Mouse (Mus musculus): Measurements from ENCODE around the gene Mpdu1.

The Mpdu1 gene

DNA sequence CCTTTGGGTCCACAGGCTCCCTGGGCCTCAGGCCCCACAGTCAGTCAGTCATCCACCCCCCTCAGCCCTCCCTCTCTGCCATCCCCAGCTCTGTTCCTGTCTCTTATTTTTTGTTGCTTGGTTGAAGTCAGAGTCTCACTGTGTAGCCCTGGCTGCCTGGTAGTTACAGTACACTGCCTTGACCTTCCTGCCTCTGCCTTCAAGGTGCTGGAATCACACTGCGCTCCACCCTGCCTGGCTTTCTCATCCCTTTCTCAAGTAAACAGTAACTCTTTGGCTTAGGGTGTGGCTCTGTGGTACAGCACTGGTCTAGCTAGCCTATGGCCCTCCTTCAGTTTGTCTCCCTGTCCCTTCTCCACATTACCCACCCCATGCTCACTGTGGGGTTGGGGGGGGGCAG is 27.4 kb upstream of the Mpdu1 start:
- DNase-seq (ENCODE audit: low spot score), result no peak

DNA sequence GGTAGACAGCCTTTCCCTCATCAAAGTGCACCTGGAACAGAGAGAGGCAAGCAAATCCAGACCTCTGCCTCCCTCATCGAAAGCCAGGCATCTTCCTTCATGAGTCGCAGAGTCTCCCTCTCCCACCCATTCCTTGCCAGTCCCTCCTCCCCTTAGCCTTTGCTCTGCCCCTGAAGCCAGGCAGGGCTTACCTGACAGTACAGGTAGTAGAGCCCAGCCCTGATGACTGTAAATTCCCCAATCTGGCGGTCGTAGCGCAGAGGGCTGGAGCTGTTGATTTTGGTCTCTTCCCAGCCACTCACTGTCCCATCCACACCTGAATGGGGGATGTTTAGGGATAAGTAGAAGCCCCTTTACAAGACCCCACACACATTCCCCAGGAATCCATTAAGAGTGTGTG is 24.6 kb upstream of the Mpdu1 start:
- DNase-seq (ENCODE audit: low spot score), result no peak

DNA sequence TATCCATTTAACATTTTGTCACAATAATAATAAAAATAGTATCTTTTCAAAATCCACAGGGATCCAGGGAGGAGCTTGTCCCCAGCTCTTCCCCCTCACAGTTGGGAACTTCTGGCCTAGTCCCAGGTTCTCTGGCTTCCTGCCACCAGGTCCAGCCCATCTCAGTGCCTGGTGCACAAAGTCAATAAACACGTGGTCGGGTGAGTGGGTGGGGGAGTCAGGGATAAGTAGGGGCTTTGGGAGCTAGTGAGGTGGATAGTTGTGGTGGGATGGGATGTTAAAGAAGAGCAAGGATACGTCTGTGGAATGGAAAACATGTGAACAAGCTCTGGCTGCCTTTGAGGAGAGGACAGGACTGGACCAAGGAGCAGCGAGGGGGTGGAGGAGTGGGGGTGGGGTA is 23.9 kb upstream of the Mpdu1 start:
- DNase-seq (ENCODE audit: low spot score), result peak; percentile 88

DNA sequence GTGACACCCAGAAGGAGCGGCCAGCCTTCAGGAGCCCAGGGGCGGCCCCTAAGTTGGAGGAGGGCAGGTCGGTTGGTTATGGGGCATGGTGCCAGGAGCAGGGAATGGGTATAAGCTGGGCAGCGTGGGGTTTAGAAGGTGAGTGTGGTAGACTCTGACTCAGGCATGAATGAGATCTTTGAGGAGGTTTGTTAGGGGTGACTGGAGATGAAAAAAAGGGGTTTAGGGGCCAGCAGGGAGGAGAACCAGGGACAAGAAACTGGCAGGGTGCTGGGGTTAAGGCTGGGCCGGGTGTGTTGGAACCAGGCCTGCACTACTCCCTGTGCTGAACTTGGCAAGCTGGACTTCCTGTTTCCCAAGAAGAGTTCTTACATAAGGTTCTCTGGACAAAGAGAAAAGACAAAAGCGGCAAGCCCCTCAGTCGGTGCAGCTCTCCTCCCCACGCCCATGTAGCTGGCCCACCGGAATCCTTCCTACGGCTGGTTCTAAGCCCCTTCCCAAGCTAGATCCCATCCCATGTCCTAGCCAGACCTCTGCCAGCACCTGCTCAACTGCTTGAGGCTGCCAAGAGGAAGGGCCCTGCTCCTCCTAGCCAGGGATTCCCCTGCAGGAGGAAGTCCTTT is 23.2 kb upstream of the Mpdu1 start, which contains the start of gene Tnfsf13:
TSS of gene Tnfsf13 (minus strand) at position 259 of the 623 bp plus-strand sequence.
- DNase-seq (ENCODE audit: low spot score), result peak; percentile 77

DNA sequence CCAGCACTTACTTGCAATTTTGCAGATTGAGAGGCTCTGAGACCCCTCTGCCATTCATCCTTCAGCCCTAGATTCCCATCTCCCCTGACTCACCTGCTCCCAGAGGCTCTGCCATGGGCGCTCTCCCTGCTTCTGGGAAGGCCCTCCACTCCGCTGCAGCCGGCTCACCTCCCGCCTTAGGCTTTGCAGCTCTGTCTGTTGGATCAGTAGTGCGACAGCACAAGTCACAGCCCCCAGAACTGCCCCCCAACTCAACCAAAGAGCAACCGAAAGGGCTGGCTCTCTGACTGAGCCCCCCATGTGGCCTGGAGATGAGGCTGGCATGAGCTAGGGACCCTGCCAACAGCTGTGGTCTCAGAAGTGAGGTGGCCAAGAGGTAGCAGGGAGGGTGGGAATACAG is 22.5 kb upstream of the Mpdu1 start:
- DNase-seq (ENCODE audit: low spot score), result no peak

DNA sequence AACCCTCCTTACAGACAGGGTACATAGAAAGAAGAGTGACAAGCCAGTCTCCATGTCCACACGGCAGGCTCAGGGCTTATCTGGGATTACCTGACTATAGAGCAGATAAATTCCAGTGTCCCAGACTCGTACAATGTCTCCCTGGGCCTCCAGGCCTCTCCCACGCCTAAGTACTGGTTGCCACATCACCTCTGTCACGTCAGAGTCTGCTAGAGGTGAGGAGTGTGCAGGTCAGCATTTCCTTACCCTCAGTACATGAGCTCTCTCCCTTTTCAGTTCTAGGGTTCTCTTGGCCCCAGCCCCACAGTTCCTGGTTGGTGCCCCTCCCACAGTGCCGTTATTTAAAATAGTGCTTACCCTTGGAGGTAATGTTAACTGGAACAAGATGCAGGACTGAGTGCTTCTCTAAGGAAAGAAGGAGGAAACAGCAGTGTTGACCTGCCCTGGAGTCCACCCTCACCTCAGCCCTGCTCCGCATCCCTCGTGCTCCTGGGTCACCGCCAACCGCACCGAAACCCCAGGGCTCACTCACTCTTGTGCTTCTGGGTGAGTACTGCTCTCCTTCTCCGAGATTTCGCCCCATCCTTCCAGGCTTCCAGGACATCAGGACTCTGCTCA is 21.8 kb upstream of the Mpdu1 start:
- no peak for DNase-seq (ENCODE audit: low spot score)

DNA sequence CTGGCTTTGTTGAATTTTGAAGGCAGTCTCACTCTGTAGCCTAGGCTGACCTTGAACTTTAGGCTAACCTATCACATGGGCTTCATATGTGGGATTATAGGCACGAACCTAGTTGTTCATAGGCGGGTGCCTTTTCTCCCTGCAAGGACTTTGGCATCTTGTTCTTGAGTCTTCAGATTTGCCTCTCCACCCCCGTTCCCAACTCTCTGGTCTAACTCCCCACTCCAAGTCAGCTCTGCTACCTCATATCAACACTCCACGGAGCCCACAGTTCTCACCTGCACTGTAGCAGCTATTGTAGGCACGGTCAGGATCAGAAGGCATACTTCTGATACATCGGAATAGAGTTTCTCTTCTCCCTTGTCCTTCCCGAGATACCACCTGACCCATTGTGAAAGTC is 21.1 kb upstream of the Mpdu1 start:
- no peak for DNase-seq (ENCODE audit: low spot score)

DNA sequence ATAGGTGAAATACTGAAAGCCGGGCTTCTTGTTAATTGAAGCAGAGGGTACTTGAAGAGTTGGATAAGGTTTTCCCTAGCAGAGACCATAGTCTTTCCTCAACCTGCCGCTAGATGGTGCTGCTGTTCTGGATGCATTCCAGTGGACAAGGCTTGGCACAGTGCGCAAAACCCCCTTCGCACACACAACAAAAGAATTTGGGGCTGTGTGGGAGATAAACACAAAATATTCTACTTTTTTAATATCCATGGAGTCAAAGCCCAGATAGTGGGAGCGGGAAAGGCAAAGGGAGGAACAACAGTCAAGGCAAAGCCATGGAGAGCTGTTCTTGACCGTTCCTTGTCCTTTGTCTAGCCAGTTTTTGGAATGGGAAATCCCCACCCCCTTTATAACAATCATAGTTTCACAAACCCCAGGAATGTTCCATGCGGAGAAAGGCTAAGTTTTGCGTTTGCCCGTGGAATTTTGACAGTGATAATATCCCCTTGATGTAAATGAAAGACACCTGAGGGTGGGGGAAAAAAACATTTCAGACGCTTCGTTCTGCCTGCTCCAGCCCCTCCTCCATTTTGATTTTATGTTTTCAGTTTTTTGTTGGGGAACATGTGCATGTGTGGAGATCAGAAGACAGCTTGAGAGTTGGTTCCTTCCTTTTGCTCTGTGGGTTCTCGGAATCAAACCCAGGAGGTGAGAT is 20.5 kb upstream of the Mpdu1 start:
- peak; percentile 91 for DNase-seq (ENCODE audit: low spot score)

DNA sequence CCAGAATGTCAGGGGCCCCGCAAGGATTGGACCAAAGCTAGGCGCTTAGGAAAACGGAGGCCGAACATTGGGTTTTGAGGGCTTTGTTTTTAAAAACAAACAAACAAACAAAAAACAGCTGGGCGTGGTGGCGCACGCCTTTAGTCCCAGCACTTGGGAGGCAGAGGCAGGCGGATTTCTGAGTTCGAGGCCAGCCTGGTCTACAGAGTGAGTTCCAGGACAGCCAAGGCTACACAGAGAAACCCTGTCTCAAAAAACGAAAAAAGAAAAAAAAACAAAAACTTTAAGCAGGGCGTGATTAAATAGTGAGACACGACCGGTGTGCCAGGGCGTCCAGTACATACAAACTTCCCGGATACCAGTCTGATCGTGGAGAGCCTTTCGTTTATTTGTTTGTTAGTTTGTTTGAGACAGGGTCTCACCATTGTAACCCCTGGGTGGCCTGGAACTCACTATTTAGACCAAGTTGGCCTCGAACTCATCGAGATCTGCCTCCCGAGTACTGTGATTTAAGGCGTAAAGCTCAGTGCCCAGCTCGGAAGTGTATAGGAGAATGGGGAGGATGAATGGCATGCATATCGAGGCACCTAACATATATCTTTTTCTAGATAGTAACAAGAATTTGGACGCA is 19.9 kb upstream of the Mpdu1 start:
- no peak for DNase-seq (ENCODE audit: low spot score)

DNA sequence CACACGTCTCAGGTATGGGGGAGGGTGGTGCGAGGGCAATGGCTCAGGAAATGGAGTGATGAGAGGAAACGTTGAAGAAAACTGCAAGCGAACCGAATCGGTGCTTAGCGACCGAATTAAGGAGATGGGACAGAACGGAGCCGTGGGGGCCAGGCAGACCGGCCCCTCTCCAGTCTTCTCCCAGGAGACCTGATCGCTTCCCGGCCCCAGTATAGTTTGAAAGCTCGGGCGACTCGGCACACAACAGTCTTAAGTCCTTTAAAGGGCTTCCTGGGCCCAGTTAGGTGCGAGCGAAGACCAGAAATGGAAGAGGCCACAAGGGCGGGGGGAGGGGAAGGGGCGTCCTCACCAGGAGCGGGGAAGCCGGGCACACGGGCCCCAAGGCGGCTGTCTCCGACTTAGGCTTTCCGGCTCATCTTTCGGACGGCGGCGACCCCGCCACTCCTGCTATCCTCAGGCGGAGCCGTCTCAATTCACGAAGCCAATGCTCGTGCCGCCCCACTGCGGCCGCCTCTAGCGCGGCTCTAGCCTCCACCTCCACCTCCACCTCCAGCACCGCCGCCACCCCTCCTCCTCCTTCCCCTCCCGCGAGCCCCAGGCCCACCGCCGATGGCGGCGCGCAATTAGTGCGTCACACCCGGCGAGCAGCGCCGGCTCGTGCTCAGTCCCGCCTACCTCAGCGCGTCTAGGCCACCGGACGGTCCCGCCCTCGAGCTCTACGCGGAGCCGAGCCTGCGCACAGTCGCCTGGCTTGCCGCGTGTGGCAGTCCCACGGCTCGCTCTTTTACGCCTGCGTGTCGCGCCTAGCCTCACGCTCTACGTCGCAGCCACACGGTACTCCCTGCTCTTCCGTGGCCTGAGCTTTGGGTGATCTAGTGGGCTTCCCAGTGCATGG is 19.1 kb upstream of the Mpdu1 start, which contains the start of gene Senp3:
TSS of gene Senp3 (minus strand) at position 771 of the 895 bp plus-strand sequence.
- peak; percentile 96 for DNase-seq (ENCODE audit: low spot score)

DNA sequence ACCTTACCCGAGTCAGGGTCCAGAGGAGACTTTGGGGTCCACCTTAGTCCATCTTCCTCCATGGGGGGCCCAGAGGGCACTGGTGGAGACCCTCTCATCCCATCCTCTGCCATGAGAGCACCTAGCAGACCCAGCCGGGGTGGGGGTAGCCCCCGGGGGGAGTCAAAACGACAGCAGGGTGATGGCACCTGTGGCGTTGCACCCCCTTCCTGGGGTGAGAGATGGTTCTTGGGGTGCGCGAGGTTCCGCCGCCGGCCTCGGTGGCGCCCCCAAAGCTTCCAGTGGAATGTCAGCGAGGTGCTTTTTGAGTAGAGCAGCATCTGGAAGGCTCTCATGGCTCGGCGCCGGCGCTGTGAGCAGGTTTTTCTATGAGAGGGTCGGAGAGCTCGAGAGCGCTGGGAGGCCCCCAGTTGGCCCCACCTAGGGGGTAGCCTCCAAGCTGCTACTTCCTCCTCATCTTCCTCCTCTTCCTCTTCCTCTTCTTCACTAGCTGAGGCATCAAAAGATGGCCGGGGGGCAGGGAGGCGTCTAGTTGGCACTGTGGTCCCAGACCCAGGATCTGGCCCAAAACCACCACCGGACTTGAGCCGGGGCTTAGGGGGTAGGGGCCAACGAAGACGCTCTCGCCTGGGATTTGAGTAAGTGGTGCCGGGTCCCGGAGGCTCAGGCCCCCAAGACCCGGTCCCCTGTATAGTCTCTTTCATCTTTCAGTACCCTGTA is 17.9 kb upstream of the Mpdu1 start:
- DNase-seq (ENCODE audit: low spot score), result no peak

DNA sequence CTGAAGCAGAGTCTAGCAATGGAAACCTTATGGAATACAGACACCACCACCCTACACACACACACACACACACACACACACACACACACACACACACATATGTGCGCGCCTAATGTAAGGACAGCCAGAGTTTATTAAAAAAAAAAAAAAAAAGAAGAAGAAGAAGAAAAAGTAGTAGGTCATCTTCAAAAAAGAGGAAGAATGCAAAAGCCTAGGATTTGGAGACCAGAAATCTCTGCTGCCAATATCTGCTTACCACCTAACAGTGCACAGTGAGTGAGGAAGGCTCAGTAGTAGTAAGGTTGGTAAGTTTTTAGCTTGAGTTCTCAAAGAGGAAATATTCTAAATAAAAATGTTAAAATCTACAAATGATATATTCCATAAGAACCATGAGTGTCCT is 16.7 kb upstream of the Mpdu1 start:
- DNase-seq (ENCODE audit: low spot score), result no peak

DNA sequence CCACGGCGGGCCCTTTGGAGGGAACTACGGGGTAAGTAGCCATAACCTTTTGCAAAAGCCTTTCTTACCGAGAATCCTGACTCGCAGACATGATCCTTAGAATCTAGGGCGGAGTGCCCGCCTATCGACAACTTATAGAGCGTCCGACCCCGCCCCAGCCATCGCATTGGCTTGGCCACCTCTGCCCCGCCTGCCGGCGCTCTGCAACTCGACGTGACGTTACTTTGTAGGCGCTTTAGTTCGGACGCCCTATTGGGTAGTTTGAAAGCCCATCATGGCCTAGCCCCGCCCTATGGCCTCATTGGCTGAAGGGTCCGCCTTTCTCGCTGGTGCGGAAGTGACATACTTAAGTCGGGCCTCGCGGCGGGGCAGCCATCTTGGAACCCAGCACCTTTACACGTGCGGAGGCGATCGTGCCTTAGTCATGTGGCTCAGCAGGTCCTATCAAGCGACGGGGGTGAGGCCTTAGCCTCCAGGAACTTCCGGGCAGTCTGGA is 9.8 kb upstream of the Mpdu1 start, which contains the start of gene Eif4a1:
TSS of gene Eif4a1 (minus strand) at position 213 of the 496 bp plus-strand sequence.
- peak; percentile 100 for DNase-seq (ENCODE audit: low spot score)

DNA sequence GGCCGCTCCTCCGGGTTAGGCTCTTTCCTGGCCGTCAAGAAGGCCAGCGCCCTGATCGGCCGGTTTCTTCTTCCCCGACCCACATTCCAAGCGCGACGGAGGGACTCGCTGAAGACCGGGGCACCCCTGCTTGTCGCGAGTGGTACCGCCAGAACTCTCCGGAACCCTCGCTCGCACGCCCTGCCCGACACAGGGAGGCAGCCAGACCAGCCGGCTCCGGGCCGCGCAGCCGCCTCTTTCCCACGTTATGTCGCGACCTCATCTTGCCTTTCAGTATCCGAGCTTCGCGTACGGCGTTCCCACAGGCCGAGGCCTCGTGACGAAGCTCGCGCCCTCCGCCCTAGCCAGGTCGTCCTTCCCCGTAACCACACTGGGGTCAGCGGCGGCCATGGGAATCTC is 9.3 kb upstream of the Mpdu1 start:
- DNase-seq (ENCODE audit: low spot score), result no peak

DNA sequence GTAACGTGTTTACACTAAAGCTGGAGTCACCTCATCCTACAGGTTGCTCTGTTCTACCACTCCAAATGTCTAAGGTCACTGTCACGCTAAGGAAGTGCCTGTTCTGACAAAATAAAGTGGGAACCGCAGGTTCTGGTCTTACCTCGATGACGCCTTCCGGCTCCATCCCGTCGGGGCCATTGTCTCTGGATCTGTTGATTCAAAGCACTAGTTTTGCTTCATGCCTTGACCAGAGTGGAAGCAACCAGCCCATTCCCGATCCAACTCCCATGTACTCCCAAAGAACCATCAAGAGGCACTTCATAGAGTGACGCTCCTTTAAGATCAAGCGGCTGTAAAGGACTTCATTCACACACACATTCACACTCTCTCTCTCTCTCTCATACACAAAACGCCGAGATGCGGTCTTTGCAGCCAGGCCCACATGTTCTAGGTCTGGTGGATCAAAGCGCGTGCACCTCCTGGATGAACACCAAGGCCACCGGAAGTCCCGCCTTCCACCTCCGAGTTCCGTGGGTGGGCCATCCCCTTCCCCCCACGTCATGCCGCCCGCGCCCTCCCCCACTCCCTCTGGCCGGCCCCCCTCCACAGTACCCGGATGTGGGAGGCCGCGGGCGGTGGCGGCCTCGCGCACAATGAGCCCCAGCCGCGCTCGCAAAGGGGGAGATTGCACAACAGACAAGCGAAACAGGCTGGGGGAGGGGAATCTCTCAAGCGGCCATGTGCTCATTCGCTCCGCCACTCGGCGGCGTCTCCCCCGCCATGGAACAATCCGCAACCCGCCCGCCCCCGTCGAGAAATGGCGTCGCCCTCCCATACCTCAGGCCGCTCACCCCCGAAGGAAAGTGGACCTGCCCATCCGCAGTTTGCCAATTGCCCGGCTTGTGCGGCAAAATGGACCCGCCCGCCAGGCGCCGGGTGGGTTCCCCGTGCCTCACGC is 8.6 kb upstream of the Mpdu1 start:
- DNase-seq (ENCODE audit: low spot score), result peak; percentile 94

DNA sequence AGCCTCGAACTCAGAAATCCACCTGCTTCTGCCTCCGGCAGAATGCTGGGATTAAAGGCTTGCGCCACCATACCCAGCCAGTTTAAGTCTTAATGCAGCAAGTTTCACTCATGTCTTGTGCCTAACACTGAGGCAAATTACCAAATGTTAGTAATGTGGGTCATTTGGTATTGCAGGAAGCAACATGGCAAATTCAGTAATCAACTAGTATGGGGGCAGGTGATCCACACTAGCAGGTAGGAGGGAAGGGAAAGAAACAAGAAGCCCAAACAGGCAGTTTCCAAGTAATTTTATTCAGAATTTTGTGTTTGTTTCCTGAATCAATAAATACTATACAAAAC is 4.2 kb upstream of the Mpdu1 start:
- DNase-seq (ENCODE audit: low spot score), result no peak

DNA sequence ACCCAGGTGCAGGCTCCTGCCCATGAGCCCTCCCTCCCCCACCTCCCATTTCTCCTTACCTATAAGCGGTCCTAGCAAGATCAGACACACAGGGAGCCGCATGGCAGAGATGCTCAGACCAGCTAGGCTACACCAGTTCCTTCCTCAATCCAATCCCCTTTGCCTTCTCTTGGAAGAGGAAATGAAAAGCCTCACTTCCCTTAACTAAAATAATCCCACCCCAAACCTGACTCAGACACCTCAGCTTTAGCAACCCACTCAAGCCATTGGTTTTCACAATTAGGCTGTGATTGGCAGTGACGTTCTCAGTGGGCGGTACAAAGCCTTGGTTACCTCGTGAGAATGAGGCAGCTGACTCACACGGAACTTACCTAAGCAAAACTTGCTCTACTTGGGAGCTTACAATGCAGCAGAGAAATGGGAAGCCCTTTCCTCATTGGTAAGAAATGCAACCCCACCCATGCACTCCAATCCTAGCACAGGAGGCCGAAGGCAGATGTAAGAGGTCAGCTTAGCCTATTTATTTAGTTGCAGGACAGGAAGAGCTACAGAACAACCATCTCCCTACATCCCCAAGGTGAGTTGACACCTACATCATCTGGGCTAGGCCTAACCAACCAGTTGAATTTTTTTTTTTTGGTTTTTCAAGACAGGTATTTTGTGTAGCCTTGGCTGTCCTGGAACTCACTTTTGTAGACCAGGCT is 3.7 kb upstream of the Mpdu1 start, which contains the start of gene Cd68:
TSS of gene Cd68 (minus strand) at position 193 of the 704 bp plus-strand sequence.
- peak; percentile 58 for DNase-seq (ENCODE audit: low spot score)

DNA sequence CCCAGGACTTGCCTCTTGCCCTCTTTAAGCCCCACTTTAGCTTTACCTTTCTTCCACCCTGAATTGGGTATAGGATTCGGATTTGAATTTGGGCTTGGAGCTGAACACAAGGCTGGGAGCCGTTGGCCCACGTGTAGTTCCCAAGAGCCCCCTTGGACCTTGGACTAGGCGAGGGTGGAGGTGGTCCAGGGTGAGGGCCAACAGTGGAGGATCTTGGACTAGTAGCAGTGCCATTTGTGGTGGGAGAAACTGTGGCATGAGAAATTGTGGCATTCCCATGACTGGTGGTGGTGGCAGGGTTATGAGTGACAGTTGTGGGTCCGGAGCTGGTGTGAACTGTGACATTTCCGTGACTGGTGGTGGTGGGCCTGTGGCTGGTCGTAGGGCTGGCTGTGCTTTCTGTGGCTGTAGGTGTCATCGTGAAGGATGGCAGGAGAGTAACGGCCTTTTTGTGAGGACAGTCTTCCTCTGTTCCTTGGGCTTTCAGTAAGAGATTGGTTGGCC is 3.1 kb upstream of the Mpdu1 start:
- no peak for DNase-seq (ENCODE audit: low spot score)

DNA sequence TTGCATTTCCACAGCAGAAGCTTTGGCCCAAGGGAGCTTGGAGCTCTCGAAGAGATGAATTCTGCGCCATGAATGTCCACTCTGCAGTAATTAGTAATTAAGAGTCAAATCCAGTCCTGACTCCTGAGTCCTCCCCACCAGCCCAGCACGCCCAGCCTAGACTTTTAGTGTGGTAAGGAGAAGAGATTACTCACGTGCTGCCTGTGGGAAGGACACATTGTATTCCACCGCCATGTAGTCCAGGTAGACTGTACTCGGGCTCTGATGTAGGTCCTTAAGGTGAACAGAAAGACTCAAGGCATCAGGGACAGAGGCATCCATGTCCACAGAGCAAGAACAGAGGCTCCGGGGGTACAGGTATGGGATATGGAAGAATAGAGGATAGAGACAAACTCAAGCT is 2.4 kb upstream of the Mpdu1 start:
- no peak for DNase-seq (ENCODE audit: low spot score)

All from urinary bladder, postnatal 14 days (tissue).